Comparison of ENCODE assay signal across 1 mouse cellular context in the genomic region with DNA sequence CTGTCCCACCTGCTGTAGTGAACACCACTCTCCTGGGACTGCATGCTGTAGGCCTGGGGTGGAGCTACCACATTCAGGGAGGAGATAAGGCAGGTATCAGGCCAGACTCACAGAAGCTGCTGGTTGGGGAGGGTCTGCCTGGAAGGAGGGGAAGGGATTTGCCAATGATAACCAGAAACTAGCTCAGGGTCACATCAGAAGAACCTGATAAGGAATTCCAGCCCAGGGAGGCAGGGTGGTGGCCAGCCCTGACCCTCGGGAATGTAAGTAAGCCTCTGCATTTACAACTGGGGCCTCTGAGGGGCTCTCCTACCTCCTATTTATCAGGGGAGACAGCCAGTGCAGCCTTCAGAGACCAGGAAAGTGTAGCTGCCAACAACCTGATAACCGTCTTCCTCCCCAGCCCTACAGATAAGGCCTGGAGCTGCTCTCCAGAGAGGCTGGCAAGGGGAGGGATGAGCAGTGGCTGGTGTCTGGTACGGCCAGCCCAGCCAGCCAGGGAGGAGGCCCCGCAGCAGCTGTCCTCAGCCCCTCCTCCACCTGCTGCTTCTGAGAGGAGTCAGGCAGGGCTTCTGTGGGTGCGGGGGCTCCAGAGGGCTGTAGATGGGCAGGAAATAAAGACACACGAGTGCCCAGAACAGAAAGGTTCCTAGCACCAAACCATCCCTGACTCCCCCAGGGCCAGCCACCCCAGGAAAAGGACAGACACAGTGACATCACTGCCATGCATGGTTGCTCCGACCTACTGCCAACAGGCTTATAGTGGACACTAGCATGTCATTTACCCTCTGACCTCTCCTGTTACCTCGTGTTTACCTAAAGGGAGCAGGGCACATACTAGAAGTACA.
TF ChIP-seq lines count a peak whose summit lies in the region.

No protein-coding gene starts in this region.

TF ChIP-seq in MEL, 35 proteins besides CTCF, POLR2A, EP300 and RAD21 (continued from another document):
- TF ChIP-seq ZMIZ1 (IDR thresholded peaks at IDR 0.05; ENCODE audit: low read depth, low read length) (peak; percentile 30; the same call in 1 of the 2 replicates), ETS1 (IDR thresholded peaks at IDR 0.05; ENCODE audit: low read depth, low read length) (peak; percentile 74; the same call in 1 of the 2 replicates), MAX (IDR thresholded peaks at IDR 0.05; ENCODE audit: low read length) (no peak; the same call in 1 of the 2 replicates), ZC3H11A (IDR thresholded peaks at IDR 0.05; ENCODE audit: low read depth, low read length) (no peak), MYC (IDR thresholded peaks at IDR 0.05; ENCODE audit: low read depth, low read length) (no peak), USF2 (IDR thresholded peaks at IDR 0.05; ENCODE audit: borderline replicate concordance in 1 of 2, insufficient read depth in 1 of 2, low read depth in 1 of 2, low read length in 2 of 2) (no peak), GATA1 (IDR thresholded peaks at IDR 0.05; ENCODE audit: low read depth, low read length) (peak; percentile 93), GABPA (IDR thresholded peaks at IDR 0.05; ENCODE audit: low read depth, low read length) (no peak), MAZ (IDR thresholded peaks at IDR 0.05; ENCODE audit: low read depth, low read length) (peak; percentile 75; the same call in 1 of the 2 replicates), RCOR1 (IDR thresholded peaks at IDR 0.05; ENCODE audit: low read depth, low read length) (peak; percentile 52), CHD2 (IDR thresholded peaks at IDR 0.05; ENCODE audit: low read length) (0 out of 2 replicates have a peak, but pooled peaks have one; percentile 38), USF1 (IDR thresholded peaks at IDR 0.05; ENCODE audit: low read depth, low read length) (no peak), KAT2A (conservative IDR thresholded peaks at IDR 0.05; ENCODE audit: low read depth, low read length) (no peak), TBP (IDR thresholded peaks at IDR 0.05; ENCODE audit: low read depth, low read length) (no peak; the same call in 1 of the 2 replicates), TAL1 (IDR thresholded peaks at IDR 0.05; ENCODE audit: low read length) (peak; percentile 88), MYB (IDR thresholded peaks at IDR 0.05; ENCODE audit: low read depth, low read length) (no peak), NRF1 (IDR thresholded peaks at IDR 0.05; ENCODE audit: insufficient read depth, low read depth, low read length, poor library complexity, severe bottlenecking) (no peak), ELF1 (IDR thresholded peaks at IDR 0.05; ENCODE audit: low read depth, low read length) (peak; percentile 7; the same call in 1 of the 2 replicates), ZKSCAN1 (IDR thresholded peaks at IDR 0.05; ENCODE audit: low read depth, low read length) (no peak), CHD1 (IDR thresholded peaks at IDR 0.05; ENCODE audit: low read depth, low read length) (0 out of 2 replicates have a peak, but pooled peaks have one; percentile 32)
TF ChIP-seq in MEL: peak in this region for 14.
